Mouse (Mus musculus) heart, embryonic 11.5 days (tissue): ENCODE data around the gene Lrrfip1. TPM values are rescaled to one million over a fixed set of nuclear protein-coding genes. Genes with fewer than 3 reads are reported as not detected.

Experiments used
- ATAC-seq: fragments of 200-750 bp; cut with Nextera tagmentation; replicated peaks from 2 replicates; pipeline ENCODE4 v1.8.0; 2017; ENCODE audit warnings: moderate library complexity; ENCODE audit not compliant: insufficient number of reproducible peaks, low FRiP score, low TSS enrichment
- H3K27ac ChIP-seq: fragments of 300-500 bp; sonication (generic); 2 replicates; pipeline ENCODE4 v1.5.1; 2014; ENCODE audit warnings: mild to moderate bottlenecking, low read depth, low read length
- H3K27me3 ChIP-seq: fragments of 300-500 bp; sonication (generic); 2 replicates; pipeline ENCODE4 v1.6.1; 2014; ENCODE audit warnings: mild to moderate bottlenecking, low read length, mixed read lengths; ENCODE audit not compliant: control insufficient read depth, insufficient read depth
- H3K36me3 ChIP-seq: fragments of 300-500 bp; sonication (generic); 2 replicates; pipeline ENCODE4 v1.6.1; 2014; ENCODE audit warnings: mild to moderate bottlenecking, low read length, moderate library complexity, mixed read lengths; ENCODE audit not compliant: control insufficient read depth, insufficient read depth
- H3K4me1 ChIP-seq: fragments of 300-500 bp; sonication (generic); 2 replicates; pipeline ENCODE4 v1.6.1; 2014; ENCODE audit warnings: low read length; ENCODE audit not compliant: control insufficient read depth, insufficient read depth
- H3K4me2 ChIP-seq: fragments of 300-500 bp; sonication (generic); 2 replicates; pipeline ENCODE4 v1.6.1; 2014; ENCODE audit warnings: mild to moderate bottlenecking, moderate library complexity
- H3K4me3 ChIP-seq: fragments of 300-500 bp; sonication (generic); 2 replicates; pipeline ENCODE4 v1.5.1; 2014; ENCODE audit warnings: low read depth, low read length
- H3K9ac ChIP-seq: fragments of 300-500 bp; sonication (generic); 2 replicates; pipeline ENCODE4 v1.6.1; 2014; ENCODE audit warnings: mild to moderate bottlenecking, low read depth, low read length, moderate library complexity
- H3K9me3 ChIP-seq: fragments of 300-500 bp; sonication (generic); replicated peaks from 2 replicates; pipeline ENCODE4 v1.6.1; 2016; ENCODE audit warnings: low read length; ENCODE audit not compliant: control insufficient read depth
- whole genome bisulfite sequencing: fragments of 180-500 bp; shearing (Covaris S2); extraction: QIAGEN DNeasy Blood & Tissue Kit; methylation state at CpG from one replicate; pipeline ENCODE4 v1.1.7; 2014; ENCODE audit not compliant: insufficient replicate concordance; 5-methylcytosine and 5-hydroxymethylcytosine counted together
- polyA plus RNA-seq: library from polyadenylated mRNA; unstranded; fragments of >200 nt; fragmentation: Nextera tagmentation; extraction: Ambion mirVana; gene quantifications from 2 replicates; pipeline ENCODE4 v1.2.1, GENCODE M21; 2014

Gene Lrrfip1
- polyA plus RNA-seq, 1 experiment from 2014 or later, result 115 TPM

DNA sequence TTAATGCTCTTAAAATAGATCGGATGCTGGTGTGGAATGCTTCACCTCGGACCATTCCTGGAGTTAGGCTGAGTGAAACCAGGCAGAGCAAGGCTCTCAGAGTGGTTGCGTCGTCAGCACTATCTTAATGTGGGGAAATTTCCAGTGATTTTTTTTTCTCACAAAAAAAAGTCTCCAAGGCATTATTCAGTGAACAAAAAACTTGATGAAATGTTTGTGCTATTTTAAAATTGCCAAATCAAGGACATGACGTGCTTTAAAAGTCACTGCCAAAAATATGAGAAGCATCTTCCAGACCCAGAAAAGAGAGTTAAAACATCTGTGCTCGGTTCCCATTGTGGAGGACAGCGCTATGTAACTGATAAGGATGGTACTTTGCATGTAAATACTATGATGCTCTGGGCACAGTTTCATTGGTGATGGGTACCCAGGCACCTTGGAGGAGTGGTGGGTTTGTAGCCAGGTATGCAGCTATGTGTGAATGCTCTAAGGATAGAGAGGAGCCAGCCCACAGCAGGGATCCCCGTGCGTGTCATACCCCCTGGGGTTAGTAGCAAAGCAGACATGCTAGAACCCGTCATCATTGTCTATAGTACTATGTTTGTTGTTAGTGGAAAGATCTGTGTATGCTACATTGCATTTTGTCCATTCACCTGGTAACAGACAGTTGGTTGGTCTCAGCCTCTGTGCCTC is 17.8 kb upstream of the Lrrfip1 start:
- WGBS, result 39% methylated on average over 10 of the region's 10 CpGs
- no peaks in the 10 kb centered on the region for H3K9me3 ChIP-seq
- H3K36me3 ChIP-seq, result no peaks in the 10 kb centered on the region
- no peak overlapping the region for H3K4me2 ChIP-seq
- H3K27ac ChIP-seq, result peak overlapping the region; percentile 63
- no peak for ATAC-seq
- H3K4me3 ChIP-seq, result no peak overlapping the region
- peaks cover 7% of the 10 kb centered on the region; the same call in 1 of the 2 replicates for H3K4me1 ChIP-seq
- H3K27me3 ChIP-seq, result no peaks in the 10 kb centered on the region
- no peak overlapping the region for H3K9ac ChIP-seq

DNA sequence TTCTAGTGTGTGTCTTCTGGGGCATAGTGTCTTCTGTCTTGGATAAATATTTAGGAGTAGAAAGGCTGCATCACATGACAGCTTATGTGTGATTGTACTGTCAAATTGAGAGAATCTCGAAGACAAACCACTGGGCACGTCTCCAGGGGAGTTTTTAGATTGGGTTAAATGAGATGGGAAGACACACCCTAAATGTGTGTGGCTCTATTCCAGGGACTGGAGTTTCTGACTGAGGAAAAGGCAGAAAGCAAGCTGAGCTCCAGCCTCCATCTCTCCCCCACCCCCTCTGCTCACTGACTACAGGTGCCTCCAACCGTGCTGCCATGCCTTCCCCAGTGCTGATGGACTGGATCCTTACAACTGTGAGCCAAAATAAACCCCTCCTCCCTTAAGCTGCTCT is 17.2 kb upstream of the Lrrfip1 start:
- Histone ChIP-seq H3K9ac (no peak overlapping the region), H3K4me1 (peaks cover 7% of the 10 kb centered on the region; the same call in 1 of the 2 replicates), H3K4me2 (no peak overlapping the region), H3K27me3 (no peaks in the 10 kb centered on the region), H3K27ac (no peak overlapping the region; the same call in 1 of the 2 replicates), H3K36me3 (no peaks in the 10 kb centered on the region), H3K4me3 (no peak overlapping the region), H3K9me3 (no peaks in the 10 kb centered on the region)
- no peak for ATAC-seq
- 83% methylated on average over 3 of the region's 3 CpGs for WGBS

DNA sequence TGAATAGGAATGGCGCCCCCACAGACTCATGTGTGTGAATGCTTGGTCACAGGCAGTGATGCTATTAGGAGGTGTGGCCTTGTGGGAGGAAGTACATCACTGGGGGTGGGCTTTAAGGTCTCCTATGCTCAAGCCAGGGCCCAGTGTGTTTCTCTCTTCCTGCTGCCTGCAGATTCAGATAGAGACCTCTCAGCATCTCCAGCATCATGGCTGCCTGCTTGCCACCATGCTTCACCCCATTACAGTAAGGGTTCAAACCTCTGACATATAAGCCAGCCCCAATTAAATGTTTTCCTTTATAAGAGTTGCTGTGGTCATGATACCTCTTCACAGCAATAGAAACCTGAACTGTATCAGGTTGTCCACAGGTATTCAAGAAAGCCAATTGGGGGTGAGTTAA is 2.6 kb upstream of the Lrrfip1 start:
- no peak overlapping the region for H3K9ac ChIP-seq
- no peak overlapping the region for H3K27ac ChIP-seq
- H3K4me3 ChIP-seq, result no peak overlapping the region
- no peaks in the 10 kb centered on the region for H3K9me3 ChIP-seq
- H3K4me1 ChIP-seq, result peaks cover 9% of the 10 kb centered on the region
- no peaks in the 10 kb centered on the region for H3K27me3 ChIP-seq
- no peak for ATAC-seq
- no peaks in the 10 kb centered on the region for H3K36me3 ChIP-seq
- WGBS, result 88% methylated on average over 1 of the region's 1 CpGs
- no peak overlapping the region for H3K4me2 ChIP-seq

DNA sequence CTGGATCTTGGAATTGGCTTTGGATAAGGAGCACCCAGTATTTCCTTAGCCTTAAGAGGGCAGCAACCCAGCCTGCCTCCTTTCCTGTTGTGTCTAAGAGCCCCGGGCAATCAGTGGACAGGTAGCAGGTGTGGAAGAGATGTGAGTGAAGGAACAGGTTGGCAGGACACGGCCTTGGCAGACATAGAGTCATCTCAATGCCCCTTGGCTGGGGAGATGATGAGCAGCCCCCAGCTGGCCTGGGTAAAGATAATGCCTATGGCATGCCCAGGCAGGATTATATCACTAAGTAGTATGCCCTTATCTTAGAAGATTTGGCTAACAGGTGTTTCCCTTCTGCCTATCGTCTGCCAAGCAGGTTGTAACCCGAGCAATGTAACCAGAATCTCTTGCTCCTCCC is 1.4 kb upstream of the Lrrfip1 start:
- no peak overlapping the region for H3K9ac ChIP-seq

DNA sequence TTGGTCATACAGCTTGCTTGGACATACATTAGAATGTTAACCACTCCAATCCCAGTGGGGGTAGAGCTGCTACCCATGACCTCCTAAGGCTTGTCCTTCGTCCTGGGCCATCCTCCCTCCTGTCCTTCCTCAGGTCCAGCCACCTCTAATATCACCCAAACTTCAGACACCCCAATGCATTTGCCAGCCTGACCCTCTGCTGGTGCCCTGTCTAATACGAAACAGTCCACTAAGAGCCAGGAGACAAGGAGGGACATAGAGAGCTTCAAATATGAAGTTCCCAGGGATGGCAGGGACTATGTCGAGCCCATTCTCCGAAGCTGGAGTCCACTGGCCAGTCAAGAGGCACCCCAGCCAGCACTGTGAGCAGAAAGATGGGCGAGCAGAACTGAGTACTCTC is 896 bp upstream of the Lrrfip1 start:
- Histone ChIP-seq H3K4me1 (peaks cover 26% of the 10 kb centered on the region), H3K4me2 (peak overlapping the region; percentile 86), H3K9ac (peak overlapping the region; percentile 98; the same call in 1 of the 2 replicates), H3K4me3 (peak overlapping the region; percentile 90; the same call in 1 of the 2 replicates), H3K36me3 (no peaks in the 10 kb centered on the region), H3K9me3 (no peaks in the 10 kb centered on the region), H3K27me3 (no peaks in the 10 kb centered on the region), H3K27ac (no peak overlapping the region)
- ATAC-seq, result no peak
- WGBS, result 69% methylated on average over 5 of the region's 5 CpGs

More for the DNA sequence above, 1.4 kb upstream of the Lrrfip1 start:
- no peaks in the 10 kb centered on the region for H3K27me3 ChIP-seq
- no peaks in the 10 kb centered on the region for H3K9me3 ChIP-seq
- ATAC-seq, result no peak
- H3K4me3 ChIP-seq, result no peak overlapping the region
- H3K27ac ChIP-seq, result no peak overlapping the region
- peaks cover 21% of the 10 kb centered on the region for H3K4me1 ChIP-seq
- 51% methylated on average over 4 of the region's 4 CpGs for WGBS
- H3K36me3 ChIP-seq, result no peaks in the 10 kb centered on the region
- no peak overlapping the region for H3K4me2 ChIP-seq

DNA sequence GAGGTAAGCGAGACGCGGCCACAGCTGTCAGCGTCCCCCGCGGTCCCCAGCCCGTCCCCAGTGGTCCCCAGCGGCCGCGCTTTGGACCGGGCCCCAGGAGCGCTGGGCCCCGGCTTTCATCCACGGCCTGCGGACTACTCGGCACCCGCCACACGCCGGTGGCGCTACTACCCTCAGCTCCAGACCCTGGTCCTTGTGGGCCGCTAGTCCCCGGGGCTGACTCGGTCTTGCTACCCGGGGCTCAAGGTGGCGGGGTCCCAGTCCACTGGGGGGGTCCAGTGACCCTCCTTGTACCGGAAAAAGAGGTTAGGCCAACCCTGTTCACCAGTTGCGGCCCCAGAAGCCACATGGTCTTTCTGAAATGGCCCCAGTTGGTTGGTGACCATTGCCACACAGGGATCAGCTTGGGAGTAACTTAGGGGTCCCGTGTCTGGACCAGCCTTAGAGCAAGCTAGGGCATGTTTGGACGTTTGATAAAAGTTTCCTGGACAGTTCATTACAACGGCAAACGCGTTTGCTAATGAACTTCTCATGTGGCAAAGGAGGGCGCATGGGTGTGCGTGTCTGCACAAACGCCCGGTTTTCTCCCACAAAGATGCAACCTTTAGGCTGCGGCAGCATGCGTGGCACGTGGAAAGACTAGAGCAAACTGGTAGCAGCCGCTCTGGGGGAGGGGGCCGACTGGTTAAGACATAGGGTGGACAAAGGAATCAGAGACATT is 514 bp downstream of the Lrrfip1 start:
- Histone ChIP-seq H3K9me3 (no peaks in the 10 kb centered on the region), H3K36me3 (no peaks in the 10 kb centered on the region), H3K27me3 (no peaks in the 10 kb centered on the region), H3K27ac (peak overlapping the region; percentile 93), H3K4me1 (peaks cover 34% of the 10 kb centered on the region), H3K4me3 (peak overlapping the region; percentile 90), H3K9ac (peak overlapping the region; percentile 98), H3K4me2 (peak overlapping the region; percentile 86)
- ATAC-seq, result peak; percentile 18; the same call in 1 of the 2 replicates
- 2% methylated on average over 41 of the region's 41 CpGs for WGBS

DNA sequence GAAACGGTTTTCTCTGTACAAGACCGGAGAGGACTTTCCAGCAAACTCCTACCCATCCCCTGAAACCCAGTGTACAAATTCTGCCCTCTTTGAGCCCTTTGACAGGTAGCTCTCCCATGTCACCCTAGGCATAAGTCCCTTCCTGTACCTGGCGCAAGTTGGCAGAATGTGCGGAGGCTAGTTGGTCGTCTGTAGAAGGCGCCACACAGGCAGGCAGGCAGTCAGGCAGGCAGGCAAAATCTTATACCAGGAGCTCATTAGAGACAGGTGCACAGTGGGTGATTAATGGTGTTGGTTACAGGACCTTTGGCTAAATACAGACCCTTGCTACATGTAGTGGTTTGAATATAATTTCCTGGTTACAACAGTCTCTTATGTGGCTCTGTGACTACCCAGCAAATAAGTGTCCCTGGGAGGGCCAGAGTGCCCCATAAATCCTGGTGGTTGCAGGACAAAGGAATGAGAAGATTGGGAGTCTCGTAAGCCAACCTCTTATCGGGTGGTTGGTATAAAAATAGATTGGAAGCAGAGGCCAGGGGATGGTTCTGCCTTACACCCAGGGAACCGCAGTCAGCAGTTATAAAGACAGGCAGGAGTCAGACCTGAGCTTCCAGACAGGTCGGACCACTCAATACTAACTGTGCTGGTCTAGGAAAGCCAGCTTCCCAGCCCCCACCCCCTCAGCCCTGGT is 1.5 kb downstream of the Lrrfip1 start:
- ATAC-seq, result peak; percentile 37; the same call in 1 of the 2 replicates
- H3K9me3 ChIP-seq, result no peaks in the 10 kb centered on the region
- H3K36me3 ChIP-seq, result no peaks in the 10 kb centered on the region
- H3K4me1 ChIP-seq, result peaks cover 34% of the 10 kb centered on the region
- peak overlapping the region; percentile 86 for H3K4me2 ChIP-seq
- WGBS, result 46% methylated on average over 10 of the region's 10 CpGs
- H3K9ac ChIP-seq, result peak overlapping the region; percentile 98
- H3K27ac ChIP-seq, result peak overlapping the region; percentile 93
- H3K4me3 ChIP-seq, result peak overlapping the region; percentile 90
- H3K27me3 ChIP-seq, result no peaks in the 10 kb centered on the region

DNA sequence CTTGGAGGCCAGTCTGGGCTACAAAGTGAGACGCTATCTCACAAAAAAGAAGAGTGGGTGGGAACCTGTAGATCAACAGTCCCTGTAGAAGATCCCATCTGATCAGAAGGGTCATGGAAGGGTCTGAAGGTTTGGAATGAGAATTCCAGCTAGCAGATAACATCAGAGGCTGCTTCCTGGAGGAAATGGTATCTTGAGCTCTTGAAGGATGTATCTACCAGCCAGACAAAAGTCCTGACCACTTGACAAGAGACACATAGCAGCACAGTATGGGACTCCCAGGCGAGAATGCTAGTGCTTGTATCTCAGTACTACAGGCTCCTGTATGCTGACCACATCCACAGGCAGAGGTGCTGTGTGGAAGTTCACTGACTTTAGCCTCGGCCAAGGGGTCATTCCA is 2.6 kb downstream of the Lrrfip1 start:
- ATAC-seq, result no peak
- no peaks in the 10 kb centered on the region for H3K27me3 ChIP-seq
- H3K9me3 ChIP-seq, result no peaks in the 10 kb centered on the region
- peak overlapping the region; percentile 93 for H3K27ac ChIP-seq
- no peaks in the 10 kb centered on the region for H3K36me3 ChIP-seq
- peak overlapping the region; percentile 90 for H3K4me3 ChIP-seq
- 33% methylated on average over 3 of the region's 3 CpGs for WGBS
- H3K9ac ChIP-seq, result peak overlapping the region; percentile 62
- peak overlapping the region; percentile 86 for H3K4me2 ChIP-seq
- H3K4me1 ChIP-seq, result peaks cover 35% of the 10 kb centered on the region
